Mouse (Mus musculus): ENCODE results near the gene Myo10.

- TF ChIP-seq CTCF (IDR thresholded peaks at IDR 0.05; ENCODE audit: low read depth) (no peak), EP300 (IDR thresholded peaks at IDR 0.05; ENCODE audit: low read depth) (no peak)
Measured at GRCm38 (mm10) chr15:25828464-25828863, 206.1 kb downstream of the Myo10 start.
